In the genomic region with DNA sequence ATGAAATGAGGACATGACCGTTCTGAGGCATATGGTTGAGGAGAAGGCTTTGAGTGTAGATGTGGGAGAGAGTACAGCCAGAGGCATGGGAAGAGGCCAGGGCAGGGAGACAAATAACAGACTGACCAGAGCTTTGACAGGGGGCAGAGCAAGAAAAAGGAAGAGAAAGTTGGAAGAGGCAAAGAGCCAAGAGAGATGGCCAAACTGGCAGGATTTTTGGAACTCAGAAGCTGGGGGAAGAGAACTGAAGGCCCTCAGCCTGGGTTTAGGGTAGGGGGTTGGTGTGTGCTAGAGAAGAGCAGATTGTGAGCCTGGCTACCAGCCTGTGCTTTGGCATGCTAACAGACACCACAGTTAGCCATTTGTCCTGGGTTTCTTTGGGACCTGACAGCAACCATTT, we compare ENCODE assay signal across 13 mouse cellular contexts. TPM values are rescaled to one million over a fixed set of nuclear protein-coding genes. Genes with fewer than 3 reads are reported as not detected.
DNase-seq lines count a peak whose midpoint lies in the region; ATAC-seq lines count a peak whose summit lies in the region.
"Had no signal": no experiment of that assay in that cellular context is flagged by ENCODE, and none has a peak within 500 bp of the region (broad histone marks: within the 10 kb centered on the region; RNA-seq: fewer than 3 reads in every experiment).

No protein-coding gene starts in this region.

- 84% methylated on average over 1 of the region's 1 CpGs for WGBS in liver, embryonic 15.5 days (ENCODE audit: insufficient replicate concordance)

- H3K27me3 ChIP-seq in liver, embryonic 15.5 days, result no peaks in the 10 kb centered on the region

- no peak overlapping the region for H3K9ac ChIP-seq in liver, embryonic 15.5 days

- peak overlapping the region; percentile 71 for H3K4me2 ChIP-seq in liver, embryonic 15.5 days

- peak overlapping the region; percentile 99 for H3K27ac ChIP-seq in liver, embryonic 15.5 days (replicated peaks)

- no peaks in the 10 kb centered on the region for H3K9me3 ChIP-seq in liver, embryonic 15.5 days (replicated peaks)

- ATAC-seq in liver, embryonic 15.5 days (ENCODE audit: insufficient read depth), result no peak

- H3K4me1 ChIP-seq in liver, embryonic 15.5 days (replicated peaks), result peaks cover 50% of the 10 kb centered on the region

- no peak overlapping the region for H3K4me3 ChIP-seq in liver, embryonic 15.5 days (replicated peaks)

- DNase-seq in heart, adult 18-20 months, result peak; percentile 23 to 25
- no peak for DNase-seq in heart, adult 11 months
- DNase-seq in layer of hippocampus, postnatal 10 days (ENCODE audit: low spot score in 2 of 2), result peak; percentile 48 to 53
- DNase-seq in layer of hippocampus, adult 9-11 months, result no peak
- peak; percentile 82 for DNase-seq in cerebellum, adult 11-12 months
- DNase-seq in right cerebral cortex, postnatal 4 days, result no peak
- no peak for DNase-seq in ovary, postnatal 36 days (ENCODE audit: low spot score)
- DNase-seq: kidney, postnatal 25 days; lung, embryonic 14.5 days had no signal

- no peaks in the 10 kb centered on the region for H3K36me3 ChIP-seq in liver, embryonic 15.5 days (replicated peaks)

RNA-seq across cellular contexts. Expression of gene Atf1, which starts 1.7 kb away (rescaled TPM):
- 10 to 100 TPM; 52.5 to 53.5 TPM for total RNA-seq in heart, adult 18-20 months (2021)
- 10 to 100 TPM; 15.5 to 17.2 TPM for total RNA-seq in layer of hippocampus, postnatal 10 days (2021)
- polyA plus RNA-seq in liver, embryonic 15.5 days (2015; fragmentation: Nextera tagmentation; extraction: Ambion mirVana), result 33.4 and 34.4 TPM in 2 replicates

RNA-seq across cellular contexts. Expression of gene Tmprss12, which starts 54.7 kb away (rescaled TPM):
- total RNA-seq in heart, adult 18-20 months (2021), result not detected
- not detected for total RNA-seq in layer of hippocampus, postnatal 10 days (2021)
- not detected in 2 replicates for polyA plus RNA-seq in liver, embryonic 15.5 days (2015; fragmentation: Nextera tagmentation; extraction: Ambion mirVana)
- total RNA-seq: monocyte, adult 5-6 weeks had no signal
- polyA plus RNA-seq: C2C12; gonadal fat pad, adult 2 months; lung, embryonic 14.5 days had no signal

Comparison
In these comparisons a context has a peak if more than half of its experiments do, and no peak if none do; other contexts are left out.
1. DNase-seq: peak in heart, adult 18-20 months (2 of 2), layer of hippocampus, postnatal 10 days (2 of 2) and cerebellum, adult 11-12 months (single experiment); none in heart, adult 11 months (single experiment), layer of hippocampus, adult 9-11 months (single experiment), right cerebral cortex, postnatal 4 days (single experiment) and ovary, postnatal 36 days (single experiment).